Mouse (Mus musculus): ENCODE data around the gene Mid1.
"Not testable (repeated sequence)": the region's sequence is repeated elsewhere in the genome, so short reads cannot be mapped to it uniquely, and the experiment has no call there.

Mid1 gene

DNA sequence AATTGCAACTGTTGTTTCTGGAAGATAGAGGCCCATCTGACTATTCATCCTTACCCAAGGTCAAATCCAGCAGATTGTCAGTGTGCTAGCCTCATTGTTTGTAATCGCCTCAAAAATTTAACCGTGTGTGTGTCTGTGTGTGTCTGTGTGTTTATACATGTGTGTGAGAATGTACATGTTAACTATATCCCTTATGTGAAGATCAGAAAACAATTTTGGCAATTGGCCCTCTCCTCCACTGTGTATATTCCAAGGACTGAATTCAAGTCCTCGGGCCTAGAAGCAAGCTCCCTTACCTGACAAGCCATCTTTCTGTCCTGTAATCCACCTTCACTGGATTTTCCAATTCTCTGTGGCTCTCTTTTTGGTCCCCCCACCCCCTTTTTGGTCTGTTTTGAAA lies 288.8 kb downstream of the Mid1 start:
- peak; percentile 33 for DNase-seq

DNA sequence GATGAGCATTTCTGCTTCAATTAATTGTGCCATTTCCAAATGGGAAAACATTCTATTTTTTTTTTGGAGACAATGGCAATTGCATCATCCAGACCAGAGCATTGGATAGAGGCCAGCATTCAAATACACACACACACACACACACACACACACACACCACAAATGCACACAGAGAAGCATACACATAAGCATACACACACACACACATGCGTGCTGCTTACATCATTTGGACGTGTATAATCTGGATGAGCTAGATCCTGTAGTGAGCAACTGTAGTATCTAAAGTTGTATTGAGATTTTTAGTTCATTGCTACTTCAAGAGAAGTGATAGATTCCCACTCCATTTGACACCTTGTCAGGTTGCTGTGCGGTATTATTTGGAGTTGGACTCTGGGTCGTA lies 289.5 kb downstream of the Mid1 start:
- DNase-seq: peak; percentile 27

DNA sequence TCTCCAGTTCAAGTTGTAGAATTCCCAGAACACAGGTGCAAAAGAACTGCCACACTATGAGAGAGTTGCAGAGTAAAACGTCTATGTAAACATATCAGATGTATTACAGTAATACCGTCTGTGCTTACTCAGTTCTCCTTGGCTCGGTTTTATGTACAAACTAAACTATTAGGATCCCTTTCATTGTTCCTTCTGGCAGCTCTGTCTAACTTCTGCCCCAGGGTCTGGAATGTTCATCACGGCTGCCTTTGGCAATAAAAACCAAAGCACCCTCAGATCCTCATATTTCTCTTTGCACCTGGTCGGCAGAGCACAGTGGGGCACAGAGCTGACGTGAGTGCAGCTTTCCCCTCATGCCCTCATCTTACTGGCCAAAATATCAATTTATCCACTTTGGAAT lies 290.0 kb downstream of the Mid1 start:
- DNase-seq: not testable (repeated sequence)

DNA sequence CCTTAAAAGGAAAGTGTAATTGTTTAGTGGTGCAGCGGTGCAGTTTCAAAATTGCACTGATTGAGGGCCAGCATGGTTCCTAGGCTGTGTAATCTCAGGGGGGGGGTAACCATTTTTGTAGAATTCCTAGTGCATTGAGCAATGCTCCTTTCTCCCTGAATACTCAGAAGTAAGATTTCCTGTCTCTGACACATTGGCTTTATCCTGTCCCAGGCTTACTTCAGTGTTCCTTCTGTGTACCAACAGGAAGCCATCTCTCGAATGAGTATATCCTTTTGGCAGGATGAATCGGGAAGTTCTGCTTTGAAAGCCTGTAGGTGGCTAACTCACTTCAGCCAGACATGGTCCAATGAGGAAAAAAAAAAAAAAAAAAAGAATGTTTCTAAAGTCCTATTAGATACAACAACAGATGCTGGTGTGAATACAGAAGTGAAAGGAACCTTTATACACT lies 290.7 kb downstream of the Mid1 start:
- DNase-seq: peak; percentile 64

DNA sequence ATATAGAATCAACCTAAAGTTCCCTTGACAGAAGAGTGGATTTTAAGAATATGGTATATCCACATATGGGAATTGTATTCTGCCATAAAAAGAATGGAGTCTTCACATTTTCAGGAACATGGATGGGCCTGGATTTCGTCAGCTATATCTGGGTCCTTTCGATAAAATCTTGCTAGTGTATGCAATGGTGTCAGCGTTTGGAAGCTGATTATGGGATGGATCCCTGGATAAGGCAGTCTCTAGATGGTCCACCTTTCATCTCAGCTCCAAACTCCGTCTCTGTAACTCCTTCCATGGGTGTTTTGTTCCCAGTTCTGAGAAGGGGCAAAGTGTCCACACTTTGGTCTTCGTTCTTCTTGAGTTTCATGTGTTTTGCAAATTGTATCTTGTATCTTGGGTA lies 291.3 kb downstream of the Mid1 start:
- DNase-seq: peak; percentile 17

DNA sequence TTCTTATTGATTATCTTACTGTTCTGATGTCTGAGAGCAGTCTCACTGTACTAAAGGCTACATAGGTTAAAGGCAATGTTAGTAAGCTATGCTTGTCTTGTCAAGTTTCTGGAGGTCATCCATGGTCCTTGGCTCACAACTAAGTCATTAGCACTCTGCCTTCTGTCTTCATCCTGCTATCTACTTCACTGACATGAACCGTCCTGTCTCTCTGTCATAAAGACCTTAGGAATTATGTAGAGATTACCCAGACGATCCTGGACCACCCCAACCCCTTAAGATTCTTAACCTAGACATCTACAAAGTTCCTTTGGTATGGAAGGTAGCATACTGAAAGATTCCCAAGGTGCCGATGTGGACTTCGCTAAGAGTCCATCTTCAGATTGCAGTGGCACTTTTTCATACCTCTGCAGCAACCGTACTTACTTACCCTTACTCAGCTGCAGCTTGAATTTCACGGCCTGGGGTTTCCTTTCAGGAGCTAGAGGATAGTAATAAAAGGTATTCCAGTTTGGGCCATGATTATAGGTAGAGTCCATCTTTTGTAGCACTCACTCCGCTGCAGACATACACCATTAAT lies 292.9 kb downstream of the Mid1 start:
- peak; percentile 42 for DNase-seq

DNA sequence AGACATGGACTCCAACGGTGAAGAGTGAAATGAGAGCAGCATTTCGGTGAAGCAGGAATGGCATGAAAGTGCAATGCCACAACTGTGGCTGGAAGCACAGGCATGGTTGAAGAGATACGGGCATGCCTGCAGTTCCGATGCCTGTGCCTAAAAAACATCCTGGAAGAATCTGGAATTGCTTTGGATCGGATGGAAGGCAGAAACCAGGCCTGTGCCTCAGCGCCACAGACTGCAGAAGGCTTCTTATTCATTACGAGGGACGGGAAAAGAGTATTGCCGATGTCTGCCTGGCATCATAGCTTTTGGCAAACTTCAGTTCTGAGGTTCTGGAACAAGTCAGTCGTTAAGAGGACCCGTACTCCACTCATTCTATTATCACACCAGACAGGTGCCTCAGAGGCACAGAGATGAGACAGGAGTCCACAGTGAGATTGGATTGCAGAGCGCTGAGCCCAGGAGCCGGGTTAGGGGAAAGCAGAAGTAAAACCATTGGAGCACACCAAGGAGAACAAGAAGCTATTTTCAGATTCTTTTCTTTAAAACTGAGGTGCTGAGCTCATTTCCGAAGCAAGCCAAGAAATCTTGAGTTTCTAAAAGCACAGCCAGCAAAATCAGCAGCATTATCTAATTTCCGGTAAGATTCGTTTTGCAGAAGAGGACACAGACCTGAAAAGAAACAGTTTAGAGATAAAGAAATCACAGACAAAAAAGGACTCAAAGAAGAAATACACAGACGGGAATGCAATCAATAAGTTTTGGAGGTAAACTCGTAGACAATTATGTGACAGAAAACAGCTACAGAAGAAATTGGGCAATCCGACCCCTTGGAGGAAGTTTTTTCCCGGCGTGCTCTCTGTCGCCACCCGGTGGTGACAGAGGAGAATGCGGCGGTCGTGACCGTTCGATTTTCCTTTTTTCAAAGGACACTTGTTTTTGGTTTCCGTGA lies 293.7 kb downstream of the Mid1 start:
- peak; percentile 85 for DNase-seq

DNA sequence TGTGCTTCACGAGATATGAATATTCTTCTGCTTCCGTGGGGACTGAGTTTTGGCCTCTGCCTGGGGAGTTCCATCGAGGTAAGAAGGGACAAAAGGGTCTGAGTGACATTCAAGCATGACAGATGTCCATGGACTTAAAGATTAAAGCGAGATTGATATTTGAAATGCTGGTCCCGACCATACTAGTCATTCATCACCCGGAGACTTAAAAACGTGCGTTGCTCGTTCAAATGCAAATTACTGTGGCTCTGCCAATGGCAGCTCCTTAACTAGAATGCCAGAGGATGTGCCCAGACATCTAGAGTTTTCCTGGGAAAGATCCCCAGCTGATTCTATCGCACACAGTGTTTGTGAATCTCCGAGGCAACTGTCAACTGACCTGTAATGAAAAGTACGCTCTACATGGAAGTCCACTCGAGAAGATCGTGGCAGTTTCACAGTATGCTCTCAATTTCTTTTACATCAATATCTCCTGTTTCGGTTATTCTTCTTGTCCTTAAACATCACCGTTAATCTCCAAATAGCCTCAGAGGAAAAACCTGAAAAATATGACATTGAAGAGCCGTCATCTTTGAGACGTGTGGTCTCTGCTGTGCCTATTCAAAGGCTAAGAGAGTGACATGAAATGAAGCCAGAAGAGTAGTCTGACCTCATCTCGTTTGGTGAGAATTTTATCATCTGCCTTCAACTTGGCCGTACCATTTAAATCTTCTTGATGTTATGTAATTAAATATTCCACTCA lies 294.6 kb downstream of the Mid1 start:
- peak; percentile 48 for DNase-seq

DNA sequence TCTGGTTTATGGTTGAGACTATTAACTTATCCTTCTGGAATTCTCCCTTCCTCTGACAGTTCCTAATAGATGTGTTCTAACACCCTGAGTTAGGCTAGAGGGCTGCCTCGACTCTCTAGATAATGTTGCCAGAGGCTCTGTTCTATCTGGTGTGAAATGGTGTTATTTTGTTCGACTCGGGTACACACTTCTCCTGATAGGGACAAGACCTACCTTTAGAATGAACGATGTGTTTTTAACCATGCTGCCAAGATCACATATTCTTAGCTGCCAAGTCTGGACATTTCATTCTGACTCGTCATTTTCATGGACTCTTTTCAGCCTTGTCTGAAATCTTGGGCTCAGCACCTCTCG lies 295.2 kb downstream of the Mid1 start:
- peak; percentile 44 for DNase-seq

DNA sequence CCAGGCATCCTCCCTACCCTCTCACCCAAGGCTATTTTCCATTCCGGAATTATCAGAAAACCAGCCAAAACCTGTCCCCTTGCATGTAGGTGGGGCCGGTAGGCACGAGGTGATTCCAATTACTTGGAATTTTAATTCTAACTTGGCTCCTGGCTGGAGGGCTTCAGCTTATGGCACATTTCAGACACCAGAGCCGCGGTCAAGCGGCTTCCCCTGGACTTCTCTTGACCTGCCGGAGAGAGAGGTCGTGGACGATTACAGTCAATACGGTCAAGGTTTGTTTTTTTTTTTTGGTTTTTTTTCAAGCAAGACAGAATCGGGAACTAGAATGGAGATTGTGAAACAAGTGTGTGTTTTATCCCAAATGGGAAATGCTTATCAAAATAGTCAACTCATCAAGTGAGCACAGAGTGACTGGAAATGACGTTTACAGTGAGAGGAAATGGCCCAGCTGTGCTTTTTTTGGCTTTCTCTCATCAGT lies 295.9 kb downstream of the Mid1 start:
- DNase-seq: peak; percentile 49

DNA sequence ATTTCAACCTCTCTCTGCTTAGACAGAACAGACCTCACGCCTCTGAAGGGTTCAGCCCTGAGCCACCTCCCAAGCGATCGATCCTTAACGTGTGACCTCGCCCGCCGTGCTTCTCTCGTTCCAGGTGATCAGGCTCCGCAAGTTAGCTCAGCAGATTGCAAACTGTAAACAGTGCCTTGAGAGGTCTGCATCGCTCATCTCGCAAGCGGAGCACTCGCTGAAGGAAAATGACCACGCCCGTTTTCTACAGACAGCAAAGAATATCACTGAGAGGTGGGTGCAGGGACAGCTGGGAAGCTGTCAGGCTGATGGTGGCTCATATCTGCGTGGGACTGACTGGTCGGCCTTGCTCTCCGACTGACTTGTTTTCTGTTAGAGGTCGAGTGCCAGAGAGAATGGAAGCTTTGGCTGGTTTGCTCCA lies 296.8 kb downstream of the Mid1 start:
- DNase-seq: peak; percentile 51

DNA sequence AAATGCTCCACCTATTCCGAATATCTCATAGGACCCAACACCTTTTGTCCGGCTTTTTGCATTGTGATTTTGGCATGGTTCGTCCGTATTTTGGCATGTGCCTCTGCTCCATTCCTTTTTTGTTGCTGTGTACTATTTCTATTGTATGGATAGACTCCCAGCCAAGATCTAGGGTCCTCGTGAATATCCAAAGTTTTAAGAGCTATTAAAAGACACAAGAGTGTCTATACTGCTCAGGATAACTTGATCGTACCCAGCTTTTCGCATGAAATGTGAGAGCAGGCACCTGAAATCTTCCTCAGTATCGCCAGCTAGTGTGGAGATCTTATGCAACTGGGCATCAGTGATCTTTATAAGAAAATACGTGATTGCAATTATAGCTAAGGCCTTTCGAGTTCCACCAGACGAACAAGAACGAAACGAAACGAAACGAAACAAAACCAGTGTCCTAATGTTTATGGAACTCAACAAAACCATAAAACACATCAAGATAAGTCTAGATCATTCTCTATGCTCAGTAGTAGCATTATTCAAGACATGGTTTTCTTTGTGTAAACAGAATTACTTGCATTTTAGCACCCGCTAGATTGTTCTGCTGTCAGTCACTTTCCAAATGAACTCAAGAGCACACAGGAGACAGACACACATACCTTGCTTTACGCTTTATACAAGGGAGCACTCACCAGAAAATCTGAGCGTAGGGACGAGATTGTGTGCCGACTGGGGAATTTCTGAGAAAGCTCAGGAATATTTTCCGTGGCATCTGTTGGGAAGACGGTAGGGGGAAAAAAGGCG lies 297.8 kb downstream of the Mid1 start:
- peak; percentile 16 for DNase-seq

DNA sequence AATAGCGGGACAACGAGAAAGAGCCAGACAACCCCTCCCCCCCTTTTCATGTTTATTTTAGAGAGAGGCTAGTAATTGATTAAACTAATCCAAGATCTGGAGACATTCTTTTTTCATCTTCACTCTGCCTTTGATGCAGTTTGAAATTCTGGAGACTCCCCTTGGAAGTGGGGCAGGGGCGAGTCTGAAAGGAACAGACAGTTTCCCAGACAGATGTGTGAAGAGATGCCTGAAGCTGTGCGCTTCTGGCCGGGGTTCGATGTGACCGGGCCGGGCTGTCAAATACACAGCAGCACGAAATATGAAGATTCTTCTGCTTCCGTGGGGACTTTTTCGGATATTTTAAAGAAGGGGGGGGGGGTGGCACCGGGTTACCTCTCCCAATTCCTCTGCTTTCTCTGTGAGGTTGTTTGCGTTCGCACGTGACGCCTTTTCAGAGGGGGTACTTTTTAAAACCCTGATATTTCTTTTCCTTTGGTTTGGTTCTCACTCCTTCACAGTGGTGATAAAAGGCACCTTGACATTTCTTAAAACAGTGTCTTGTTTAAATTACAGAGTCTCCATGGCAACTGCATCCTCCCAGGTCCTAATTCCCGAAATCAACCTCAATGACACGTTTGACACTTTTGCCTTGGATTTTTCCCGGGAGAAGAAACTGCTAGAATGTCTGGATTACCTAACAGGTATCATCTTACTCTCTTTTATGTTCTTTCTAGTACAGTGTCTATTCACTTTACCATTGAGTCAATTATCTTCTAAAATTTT lies 298.6 kb downstream of the Mid1 start:
- DNase-seq: peak; percentile 34

DNA sequence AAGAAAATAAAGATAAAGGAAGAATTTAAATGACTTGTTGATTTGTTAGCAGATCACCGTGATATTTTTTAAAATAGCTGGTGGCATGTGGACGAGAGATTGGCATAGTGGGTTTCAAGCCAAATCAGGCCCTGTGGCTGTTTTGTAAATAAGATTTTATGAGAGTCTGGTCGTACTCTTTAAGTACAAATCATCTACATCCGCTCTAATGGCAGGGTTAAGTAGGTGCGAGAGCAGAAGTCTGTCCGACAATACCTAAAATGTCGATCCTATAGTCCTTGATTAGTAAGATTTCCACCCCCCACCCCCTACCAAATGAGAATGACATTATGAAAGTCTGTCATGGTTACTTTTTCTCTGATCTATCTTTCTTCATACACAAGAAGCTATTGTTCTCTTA lies 299.3 kb downstream of the Mid1 start:
- DNase-seq: peak; percentile 28

DNA sequence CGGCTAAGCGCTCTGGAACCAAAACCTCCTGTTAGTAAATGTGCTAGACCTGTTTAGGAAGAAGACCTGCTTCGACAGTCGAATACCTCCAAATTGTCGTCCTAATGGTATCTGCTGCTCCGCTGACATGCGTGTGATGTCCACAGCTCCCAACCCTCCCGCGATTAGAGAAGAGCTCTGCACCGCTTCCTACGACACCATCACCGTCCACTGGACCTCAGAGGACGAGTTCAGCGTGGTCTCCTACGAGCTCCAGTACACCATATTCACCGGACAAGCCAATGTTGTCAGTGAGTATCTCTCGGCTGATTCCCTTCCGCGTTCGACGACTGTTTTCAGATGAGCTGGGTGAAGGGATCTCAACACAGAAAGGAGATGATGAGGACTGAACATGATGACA lies 299.9 kb downstream of the Mid1 start:
- peak; percentile 41 for DNase-seq

DNA sequence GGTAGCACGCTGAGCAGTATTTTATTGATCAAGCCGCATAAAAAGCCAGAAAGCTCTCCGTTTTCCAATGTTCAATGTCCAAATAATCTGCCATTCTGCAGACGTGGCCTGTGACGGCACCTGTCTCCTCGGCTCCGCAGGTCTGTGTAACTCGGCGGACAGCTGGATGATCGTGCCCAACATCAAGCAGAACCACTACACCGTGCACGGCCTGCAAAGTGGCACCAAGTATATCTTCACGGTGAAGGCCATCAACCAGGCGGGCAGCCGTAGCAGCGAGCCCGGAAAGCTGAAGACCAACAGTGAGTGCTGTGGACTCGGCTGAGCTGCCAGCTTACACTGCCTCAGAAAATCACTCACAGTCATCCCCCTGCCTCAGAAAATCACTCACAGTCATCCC lies 300.8 kb downstream of the Mid1 start:
- peak; percentile 58 for DNase-seq

DNA sequence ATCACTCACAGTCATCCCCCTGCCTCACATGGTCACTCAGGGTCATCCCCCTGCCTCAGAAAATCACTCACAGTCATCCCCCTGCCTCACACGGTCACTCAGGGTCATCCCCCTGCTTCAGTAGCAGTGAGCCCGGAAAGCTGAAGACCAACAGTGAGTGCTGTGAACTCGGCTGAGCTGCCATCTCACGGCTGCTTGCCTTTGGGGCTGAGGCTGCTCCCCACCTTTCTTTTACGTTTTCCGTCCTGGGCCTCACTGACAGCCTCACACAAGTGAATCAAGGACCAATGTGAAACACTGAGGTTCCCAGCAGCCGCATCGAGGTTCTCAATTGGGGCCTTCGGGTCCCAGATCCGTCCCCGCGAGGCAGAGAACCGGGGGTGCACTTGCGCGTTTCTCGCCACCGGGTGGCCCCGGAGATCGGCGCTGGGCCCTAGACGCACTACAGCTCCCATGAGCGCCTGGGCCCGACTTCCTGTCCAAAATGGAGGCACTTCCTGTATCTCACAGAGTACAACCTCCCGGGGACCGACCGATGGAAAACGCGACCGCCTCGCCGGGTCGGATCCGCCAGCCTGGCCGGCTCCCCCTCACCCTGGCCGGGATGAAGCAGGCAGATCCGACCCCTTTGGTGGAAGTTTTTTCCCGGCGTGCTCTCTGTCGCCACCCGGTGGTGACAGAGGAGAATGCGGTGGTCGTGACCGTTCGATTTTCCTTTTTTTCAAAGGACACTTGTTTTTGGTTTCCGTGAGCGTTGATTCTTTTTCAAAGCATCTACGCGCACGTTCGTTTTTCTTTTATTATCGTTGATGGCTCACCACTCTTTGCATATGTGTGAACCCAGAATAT lies 301.7 kb downstream of the Mid1 start:
- peak; percentile 94 for DNase-seq

DNA sequence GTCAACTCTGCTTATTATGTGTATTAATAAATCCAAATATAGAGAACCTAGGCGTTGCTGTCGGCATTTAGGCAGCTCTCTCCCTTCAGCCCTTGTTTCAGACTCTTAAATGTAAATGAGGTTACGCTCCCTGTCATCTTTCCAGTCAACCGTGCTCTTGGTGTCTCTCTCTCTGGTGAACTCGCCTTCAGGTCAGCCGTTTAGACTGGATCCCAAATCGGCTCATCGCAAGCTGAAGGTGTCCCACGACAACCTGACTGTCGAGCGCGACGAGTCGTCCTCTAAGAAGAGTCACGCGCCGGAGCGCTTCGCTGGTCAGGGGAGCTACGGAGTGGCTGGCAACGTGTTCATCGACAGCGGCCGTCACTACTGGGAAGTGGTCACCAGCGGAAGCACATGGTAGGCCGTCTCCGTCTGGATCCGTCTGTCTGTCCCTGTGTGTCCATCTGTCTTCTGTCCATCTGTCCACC lies 302.4 kb downstream of the Mid1 start:
- DNase-seq: peak; percentile 72

DNA sequence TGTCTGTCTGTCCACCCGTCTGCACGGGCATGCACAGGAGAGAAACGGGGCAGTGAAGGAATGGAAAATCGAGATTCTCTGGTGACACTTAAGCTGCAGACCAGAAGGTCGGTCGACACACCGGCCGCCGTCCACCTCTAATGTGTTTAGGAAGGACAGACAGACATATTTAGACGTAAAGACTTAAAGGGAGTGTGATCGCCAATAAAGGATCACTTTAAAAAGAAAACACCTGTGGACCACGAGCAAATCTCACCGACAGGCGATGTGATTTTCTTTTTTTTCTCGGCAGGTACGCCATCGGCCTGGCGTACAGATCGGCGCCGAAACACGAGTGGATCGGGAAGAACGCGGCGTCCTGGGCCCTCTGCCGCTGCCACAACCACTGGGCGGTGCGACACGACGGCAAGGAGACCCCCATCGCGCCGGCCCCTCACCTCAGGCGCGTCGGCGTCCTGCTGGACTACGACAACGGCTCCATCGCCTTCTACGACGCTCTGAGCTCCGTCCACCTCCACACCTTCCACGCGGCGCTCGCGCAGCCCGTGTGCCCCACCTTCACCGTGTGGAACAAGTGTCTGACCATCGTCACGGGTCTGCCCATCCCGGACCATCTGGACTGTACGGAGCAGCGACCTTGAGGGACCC lies 303.7 kb downstream of the Mid1 start:
- peak; percentile 57 for DNase-seq

DNA sequence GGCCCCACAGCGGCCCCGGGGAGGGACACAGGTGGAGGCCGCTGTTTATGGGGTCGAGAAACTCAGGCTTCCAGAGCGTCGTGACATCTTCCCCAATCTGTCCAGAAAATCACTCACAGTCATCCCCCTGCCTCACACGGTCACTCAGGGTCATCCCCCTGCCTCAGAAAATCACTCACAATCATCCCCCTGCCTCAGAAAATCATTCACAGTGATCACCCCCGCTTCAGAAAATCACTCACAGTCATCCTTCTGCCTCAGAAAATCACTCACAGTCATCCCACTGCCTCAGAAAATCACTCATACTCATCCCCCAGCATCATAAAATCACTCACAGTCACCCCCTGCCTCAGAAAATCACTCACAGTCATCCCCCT lies 304.2 kb downstream of the Mid1 start:
- not testable (repeated sequence) for DNase-seq

All from kidney, adult 9 months (tissue).